Mouse (Mus musculus) midbrain, postnatal 0 days (tissue): ENCODE data around the gene Dync1i1. TPM values are rescaled to one million over a fixed set of nuclear protein-coding genes. Genes with fewer than 3 reads are reported as not detected.

Experiments used
- ATAC-seq: fragments of 200-750 bp; cut with Nextera tagmentation; 2 replicates; pipeline ENCODE4 v1.8.0; 2017; ENCODE audit warnings: moderate number of reproducible peaks, mild to moderate bottlenecking, moderate TSS enrichment, moderate library complexity; ENCODE audit not compliant: low FRiP score
- DNase-seq: peaks from one replicate; pipeline ENCODE4 v3.0.0-alpha.2; 2015; ENCODE audit warnings: low spot score
- H3K27ac ChIP-seq: fragments of 300-500 bp; sonication (generic); 2 replicates; pipeline ENCODE4 v1.5.1; 2014; ENCODE audit warnings: low read depth, mild to moderate bottlenecking, low read length, mixed read lengths
- H3K27me3 ChIP-seq: fragments of 300-500 bp; sonication (generic); 2 replicates; pipeline ENCODE4 v1.6.1; 2014; ENCODE audit warnings: low read length, control low read depth, mixed read lengths; ENCODE audit not compliant: insufficient read depth
- H3K36me3 ChIP-seq: fragments of 300-500 bp; sonication (generic); 2 replicates; pipeline ENCODE4 v1.6.1; 2014; ENCODE audit warnings: low read length, control low read depth, mixed read lengths; ENCODE audit not compliant: insufficient read depth
- H3K4me1 ChIP-seq: fragments of 300-500 bp; sonication (generic); 2 replicates; pipeline ENCODE4 v1.6.1; 2014; ENCODE audit warnings: mild to moderate bottlenecking, control low read depth, antibody characterized with exemption, low read length, mixed read lengths; ENCODE audit not compliant: insufficient read depth
- H3K4me2 ChIP-seq: fragments of 300-500 bp; sonication (generic); 2 replicates; pipeline ENCODE4 v1.6.1; 2014; ENCODE audit warnings: low read depth, mild to moderate bottlenecking, low read length, mixed read lengths; ENCODE audit not compliant: poor library complexity, severe bottlenecking
- H3K4me3 ChIP-seq: fragments of 300-500 bp; sonication (generic); 2 replicates; pipeline ENCODE4 v1.5.1; 2014; ENCODE audit warnings: low read depth, mild to moderate bottlenecking, low read length, moderate library complexity
- H3K9ac ChIP-seq: fragments of 300-500 bp; sonication (generic); replicated peaks from 2 replicates; pipeline ENCODE4 v1.6.1; 2014; ENCODE audit warnings: mild to moderate bottlenecking, low read length, moderate library complexity, mixed read lengths; ENCODE audit not compliant: poor library complexity, severe bottlenecking
- H3K9me3 ChIP-seq: fragments of 300-500 bp; sonication (generic); 2 replicates; pipeline ENCODE4 v1.6.1; 2016; ENCODE audit warnings: low read length, control low read depth
- CTCF ChIP-seq: IDR thresholded peaks from 2 replicates; pipeline ENCODE4 v1.5.1; 2016; ENCODE audit warnings: antibody characterized with exemption, mild to moderate bottlenecking
- WGBS: fragments of 180-500 bp; shearing (Covaris S2); extraction: QIAGEN DNeasy Blood & Tissue Kit; methylation state at CpG from one replicate; pipeline ENCODE4 v1.1.7; 2014; 5-methylcytosine and 5-hydroxymethylcytosine counted together
- polyA plus RNA-seq: library from polyadenylated mRNA; unstranded; fragments of >200 nt; fragmentation: Nextera tagmentation; extraction: Ambion mirVana; gene quantifications from 2 replicates; pipeline ENCODE4 v1.2.1, GENCODE M21; 2015
- total RNA-seq: library from RNA; depleted of rRNA; stranded (reverse); fragments of >200 nt; gene quantifications from 2 replicates; pipeline ENCODE4 v1.2.3, GENCODE M21; 2014

Gene Dync1i1
- total and polyA plus RNA-seq, 2 experiments from 2014 or later = 64.0 to 73.1 TPM

GRCm38 (mm10) chr6:5866091-5866490 lies 140.7 kb downstream of the Dync1i1 start:
- Histone ChIP-seq H3K9ac (no peak overlapping the region), H3K36me3 (no peaks in the 10 kb centered on the region), H3K9me3 (no peaks in the 10 kb centered on the region), H3K27me3 (no peaks in the 10 kb centered on the region), H3K4me3 (no peak overlapping the region), H3K27ac (no peak overlapping the region), H3K4me1 (no peaks in the 10 kb centered on the region), H3K4me2 (no peak overlapping the region)
- ATAC-seq = no peak
- no peak for DNase-seq
- 88% methylated on average over 5 of the region's 5 CpGs for WGBS
- TF ChIP-seq CTCF = no peak

DNA sequence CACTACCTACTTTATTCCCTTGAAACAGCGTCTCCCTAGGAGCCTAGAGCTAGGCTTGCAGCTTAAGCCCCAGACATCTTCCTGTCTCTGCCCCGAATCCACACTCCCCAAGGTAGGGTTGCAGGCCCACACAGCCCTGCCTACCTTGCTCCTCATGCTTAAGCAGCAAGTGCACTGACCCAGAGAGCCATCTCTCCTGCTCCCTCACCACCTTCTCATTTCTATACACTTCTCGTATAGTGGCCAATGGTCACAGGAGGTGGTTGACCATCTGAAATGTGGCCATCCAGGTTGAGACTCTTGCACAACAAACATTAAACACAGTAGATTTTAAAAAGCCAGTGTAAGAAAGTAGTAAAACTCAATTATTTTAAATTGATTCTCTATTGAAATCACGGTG lies 141.8 kb downstream of the Dync1i1 start:
- no peaks in the 10 kb centered on the region for H3K9me3 ChIP-seq
- no peak overlapping the region for H3K4me3 ChIP-seq
- H3K27me3 ChIP-seq = no peaks in the 10 kb centered on the region
- no peak for DNase-seq
- no peak overlapping the region for H3K27ac ChIP-seq
- H3K4me1 ChIP-seq = no peaks in the 10 kb centered on the region
- no peak overlapping the region for H3K4me2 ChIP-seq
- ATAC-seq = no peak
- TF ChIP-seq CTCF = no peak
- H3K36me3 ChIP-seq = no peaks in the 10 kb centered on the region
- H3K9ac ChIP-seq = no peak overlapping the region
- 94% methylated on average over 4 of the region's 4 CpGs for WGBS

DNA sequence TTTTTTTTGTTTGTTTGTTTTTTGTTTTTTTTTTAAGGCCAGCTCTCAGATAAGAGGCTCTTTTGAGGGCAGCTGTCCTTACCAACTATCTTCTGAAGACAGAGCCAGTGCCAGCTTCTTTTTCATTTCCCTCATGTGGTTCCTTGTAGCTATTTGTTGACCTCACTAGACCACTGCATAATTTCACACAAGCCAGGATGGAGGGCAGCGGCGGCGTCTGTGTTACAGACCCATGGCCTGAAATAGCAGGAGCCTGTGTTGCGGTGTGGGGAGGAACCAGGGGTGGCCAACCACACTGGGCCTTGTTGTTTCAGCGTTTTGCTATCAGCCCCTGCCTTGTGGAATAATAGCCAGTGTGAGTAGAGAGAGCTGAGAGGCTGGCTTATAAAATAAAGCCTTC lies 145.6 kb downstream of the Dync1i1 start:
- no peak for TF ChIP-seq CTCF
- ATAC-seq = no peak
- WGBS = 80% methylated on average over 5 of the region's 5 CpGs

DNA sequence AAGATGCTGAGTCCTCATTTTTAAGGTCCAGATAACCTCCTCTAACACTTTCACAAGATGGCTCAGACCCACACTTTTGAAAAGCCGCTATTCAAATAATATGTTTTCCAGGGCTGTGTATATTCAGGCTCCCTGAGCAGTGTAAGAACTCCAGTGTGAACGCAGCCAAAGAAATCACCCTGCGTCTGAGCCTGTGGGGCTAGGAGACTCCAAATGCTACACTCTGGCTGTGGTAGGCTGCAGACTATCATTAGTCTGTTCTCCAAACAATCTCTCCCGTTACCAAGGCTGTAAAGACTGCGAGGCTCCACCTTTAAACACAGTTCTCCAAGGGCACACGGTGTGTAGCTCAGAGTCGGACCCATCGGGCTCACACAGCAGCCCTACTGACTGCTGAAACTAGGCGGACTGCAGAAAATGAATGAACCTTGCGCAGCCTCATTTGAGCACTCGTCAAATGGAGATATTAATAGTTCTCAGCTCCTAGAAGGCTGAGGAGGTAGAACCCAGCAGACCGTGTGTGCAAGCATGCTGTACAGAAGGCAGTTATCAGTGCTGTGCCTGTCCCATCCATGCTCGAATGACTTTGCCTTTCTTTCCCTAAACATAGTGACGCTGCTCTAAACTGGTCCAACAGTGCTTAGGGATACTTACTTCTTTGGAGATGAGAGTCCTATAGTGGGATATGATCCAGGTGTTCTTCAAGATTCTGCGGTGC lies 146.3 kb downstream of the Dync1i1 start:
- WGBS = 85% methylated on average over 15 of the region's 15 CpGs
- Histone ChIP-seq H3K4me3 (no peak overlapping the region), H3K27ac (no peak overlapping the region), H3K9ac (no peak overlapping the region), H3K4me1 (no peaks in the 10 kb centered on the region), H3K4me2 (no peak overlapping the region), H3K36me3 (no peaks in the 10 kb centered on the region), H3K27me3 (no peaks in the 10 kb centered on the region), H3K9me3 (no peaks in the 10 kb centered on the region)
- ATAC-seq (no peak), DNase-seq (no peak)
- no peak for TF ChIP-seq CTCF

More for the DNA sequence above, 145.6 kb downstream of the Dync1i1 start:
- Histone ChIP-seq H3K27ac (no peak overlapping the region), H3K9me3 (no peaks in the 10 kb centered on the region), H3K4me1 (no peaks in the 10 kb centered on the region), H3K4me3 (no peak overlapping the region), H3K9ac (no peak overlapping the region), H3K36me3 (no peaks in the 10 kb centered on the region), H3K4me2 (no peak overlapping the region), H3K27me3 (no peaks in the 10 kb centered on the region)
- no peak for DNase-seq

DNA sequence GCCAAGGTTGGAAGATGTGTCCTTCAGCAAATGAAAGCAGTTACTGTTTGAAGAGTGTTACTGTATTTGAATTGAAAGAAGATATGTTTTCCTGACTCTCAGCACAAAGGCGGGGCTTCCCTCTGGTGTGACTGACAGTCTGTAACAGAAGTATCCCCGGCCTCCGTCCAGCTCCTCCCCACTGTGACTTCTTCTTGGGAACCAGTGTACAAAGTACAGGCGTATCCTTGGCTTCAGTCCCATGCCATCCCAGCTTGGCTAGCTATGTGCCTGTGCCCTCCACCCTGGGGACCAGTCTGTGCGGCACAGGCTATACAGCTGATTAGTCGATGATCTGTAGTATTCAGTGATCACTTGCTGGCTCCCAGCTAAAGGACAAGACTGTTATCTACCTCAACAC lies 163.9 kb downstream of the Dync1i1 start:
- Histone ChIP-seq H3K27ac (no peak overlapping the region), H3K9ac (no peak overlapping the region), H3K4me3 (no peak overlapping the region), H3K4me1 (no peaks in the 10 kb centered on the region), H3K9me3 (no peaks in the 10 kb centered on the region), H3K27me3 (no peaks in the 10 kb centered on the region; the same call in 1 of the 2 replicates), H3K36me3 (no peaks in the 10 kb centered on the region), H3K4me2 (no peak overlapping the region)
- no peak for TF ChIP-seq CTCF
- WGBS = 86% methylated on average over 6 of the region's 6 CpGs
- no peak; the same call in 1 of the 2 replicates for ATAC-seq
- peak; percentile 53 for DNase-seq

DNA sequence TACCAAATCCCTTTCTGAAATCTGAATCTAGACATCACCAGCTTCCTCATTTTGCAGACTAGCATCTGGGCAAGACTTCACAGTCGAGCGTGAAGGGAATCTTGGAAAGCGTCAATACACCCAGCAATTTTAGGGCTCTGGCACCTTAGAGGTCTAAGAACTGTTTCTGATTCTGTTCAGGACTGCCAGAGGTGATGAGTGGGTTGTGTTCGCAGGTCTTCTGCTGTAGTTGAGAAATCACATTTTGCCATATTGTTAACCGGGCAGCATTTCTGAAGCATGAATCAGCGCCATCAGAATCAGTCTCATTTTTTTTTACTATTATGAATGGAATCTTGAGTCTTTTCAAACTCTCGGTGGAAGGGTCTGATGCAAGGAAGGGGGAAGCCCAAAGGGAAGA lies 185.9 kb downstream of the Dync1i1 start:
- DNase-seq (no peak), ATAC-seq (no peak)
- H3K27me3 ChIP-seq = no peaks in the 10 kb centered on the region
- no peak overlapping the region for H3K4me2 ChIP-seq
- H3K9ac ChIP-seq = no peak overlapping the region
- no peak overlapping the region for H3K4me3 ChIP-seq
- no peak overlapping the region for H3K27ac ChIP-seq
- 79% methylated on average over 7 of the region's 7 CpGs for WGBS
- H3K9me3 ChIP-seq = no peaks in the 10 kb centered on the region
- no peaks in the 10 kb centered on the region for H3K4me1 ChIP-seq
- no peaks in the 10 kb centered on the region for H3K36me3 ChIP-seq
- TF ChIP-seq CTCF = no peak
